Mouse (Mus musculus) kidney, adult 2 months (tissue): Measurements from ENCODE around the gene Chchd6.

ENCODE experiments used
- CTCF ChIP-seq: fragments of 200-500 bp; conservative IDR thresholded peaks from 2 replicates; pipeline ENCODE4 v1.5.1; 2011; ENCODE audit warnings: low read depth, mild to moderate bottlenecking, control low read depth, low read length, moderate library complexity, mixed read lengths; ENCODE audit not compliant: insufficient read depth, insufficient read length
- POLR2A ChIP-seq: fragments of 200-500 bp; IDR thresholded peaks from one replicate; pipeline ENCODE4 v1.6.1; 2011; ENCODE audit warnings: low read depth, low read length, control low read depth

GRCm38 (mm10) chr6:89486055-89486454 is 109.4 kb downstream of the Chchd6 start:
- TF ChIP-seq POLR2A: no peak
- no peak for TF ChIP-seq CTCF
